Mouse (Mus musculus): ENCODE measurements around the gene Cfap69.
"Not testable (repeated sequence)": the region's sequence is repeated elsewhere in the genome, so short reads cannot be mapped to it uniquely, and the experiment has no call there.

Gene Cfap69

GRCm38 (mm10) chr5:5663655-5664370, at the start of gene Cfap69:
Gene Cfap69 (minus strand): TSS chr5:5664239.
- no peak for DNase-seq (ENCODE audit: low read depth)

- no peak for DNase-seq (ENCODE audit: low read depth)
Observed at GRCm38 (mm10) chr5:5711032-5711431, 47.0 kb upstream of the Cfap69 start.

- DNase-seq (ENCODE audit: low read depth) = no peak
Observed at GRCm38 (mm10) chr5:5707341-5708278, 43.6 kb upstream of the Cfap69 start.

- no peak for DNase-seq (ENCODE audit: low read depth)
Observed at GRCm38 (mm10) chr5:5705019-5705418, 41.0 kb upstream of the Cfap69 start.

GRCm38 (mm10) chr5:5700386-5700785, 36.3 kb upstream of the Cfap69 start:
- DNase-seq (ENCODE audit: low read depth) = no peak

GRCm38 (mm10) chr5:5698830-5699229, 34.8 kb upstream of the Cfap69 start:
- no peak for DNase-seq (ENCODE audit: low read depth)

GRCm38 (mm10) chr5:5695401-5695942, 31.4 kb upstream of the Cfap69 start:
- no peak for DNase-seq (ENCODE audit: low read depth)

GRCm38 (mm10) chr5:5693956-5694653, 30.1 kb upstream of the Cfap69 start, which contains the start of gene Steap2:
Gene Steap2 (minus strand): TSS chr5:5694578.
- no peak for DNase-seq (ENCODE audit: low read depth)

- no peak for DNase-seq (ENCODE audit: low read depth)
Observed at GRCm38 (mm10) chr5:5693541-5693955, 29.5 kb upstream of the Cfap69 start.

- DNase-seq (ENCODE audit: low read depth) = no peak
Observed at GRCm38 (mm10) chr5:5692167-5692738, 28.2 kb upstream of the Cfap69 start.

GRCm38 (mm10) chr5:5688945-5689540, 25.0 kb upstream of the Cfap69 start:
- no peak for DNase-seq (ENCODE audit: low read depth)

GRCm38 (mm10) chr5:5688228-5688627, 24.2 kb upstream of the Cfap69 start:
- no peak for DNase-seq (ENCODE audit: low read depth)

GRCm38 (mm10) chr5:5686973-5687372, 22.9 kb upstream of the Cfap69 start:
- no peak for DNase-seq (ENCODE audit: low read depth)

GRCm38 (mm10) chr5:5684946-5685345, 20.9 kb upstream of the Cfap69 start:
- not testable (repeated sequence) for DNase-seq (ENCODE audit: low read depth)

GRCm38 (mm10) chr5:5683292-5683691, 19.3 kb upstream of the Cfap69 start:
- no peak for DNase-seq (ENCODE audit: low read depth)

- no peak for DNase-seq (ENCODE audit: low read depth)
Observed at GRCm38 (mm10) chr5:5679459-5679858, 15.4 kb upstream of the Cfap69 start.

GRCm38 (mm10) chr5:5676082-5676481, 12.0 kb upstream of the Cfap69 start:
- no peak for DNase-seq (ENCODE audit: low read depth)

GRCm38 (mm10) chr5:5668920-5669319, 4.9 kb upstream of the Cfap69 start:
- DNase-seq (ENCODE audit: low read depth) = no peak

- DNase-seq (ENCODE audit: low read depth) = no peak
Observed at GRCm38 (mm10) chr5:5664371-5664926, 410 bp upstream of the Cfap69 start.

GRCm38 (mm10) chr5:5663057-5663456, 982 bp downstream of the Cfap69 start:
- DNase-seq (ENCODE audit: low read depth) = no peak

- DNase-seq (ENCODE audit: low read depth) = no peak
Observed at GRCm38 (mm10) chr5:5658680-5659079, 5.4 kb downstream of the Cfap69 start.

Data from naive thymus-derived CD4-positive, alpha-beta T cell, adult 2 months (primary cell).